Mouse (Mus musculus) kidney, embryonic 16.5 days (tissue): ENCODE measurements around the gene Irf4. TPM values are rescaled to one million over a fixed set of nuclear protein-coding genes. Genes with fewer than 3 reads are reported as not detected.

ENCODE experiments used
- ATAC-seq: fragments of 200-750 bp; cut with Nextera tagmentation; 2 replicates; pipeline ENCODE4 v1.8.0; 2017; ENCODE audit warnings: moderate TSS enrichment; ENCODE audit not compliant: low FRiP score, low TSS enrichment
- H3K27ac ChIP-seq: fragments of 300-500 bp; sonication (generic); 2 replicates; pipeline ENCODE4 v1.5.1; 2014; ENCODE audit warnings: low read length
- H3K27me3 ChIP-seq: fragments of 300-500 bp; sonication (generic); 2 replicates; pipeline ENCODE4 v1.6.1; 2014; ENCODE audit warnings: low read length, control low read depth, mixed read lengths; ENCODE audit not compliant: insufficient read depth
- H3K36me3 ChIP-seq: fragments of 300-500 bp; sonication (generic); 2 replicates; pipeline ENCODE4 v1.6.1; 2014; ENCODE audit warnings: low read length, control low read depth, mixed read lengths; ENCODE audit not compliant: insufficient read depth
- H3K4me1 ChIP-seq: fragments of 300-500 bp; sonication (generic); 2 replicates; pipeline ENCODE4 v1.6.1; 2014; ENCODE audit warnings: low read length, control low read depth, mixed read lengths; ENCODE audit not compliant: insufficient read depth
- H3K4me2 ChIP-seq: fragments of 300-500 bp; sonication (generic); replicated peaks from 2 replicates; pipeline ENCODE4 v1.6.1; 2014; ENCODE audit warnings: low read depth, low read length
- H3K4me3 ChIP-seq: fragments of 300-500 bp; sonication (generic); 2 replicates; pipeline ENCODE4 v1.5.1; 2014; ENCODE audit warnings: mild to moderate bottlenecking, low read length
- H3K9ac ChIP-seq: fragments of 300-500 bp; sonication (generic); replicated peaks from 2 replicates; pipeline ENCODE4 v1.6.1; 2014; ENCODE audit warnings: low read length
- H3K9me3 ChIP-seq: fragments of 300-500 bp; sonication (generic); 2 replicates; pipeline ENCODE4 v1.6.1; 2016; ENCODE audit warnings: low read length, control low read depth
- WGBS: fragments of 180-500 bp; shearing (Covaris S2); extraction: QIAGEN DNeasy Blood & Tissue Kit; methylation state at CpG from one replicate; pipeline ENCODE4 v1.1.7; 2014; 5-methylcytosine and 5-hydroxymethylcytosine counted together
- polyA plus RNA-seq: library from polyadenylated mRNA; unstranded; fragments of >200 nt; fragmentation: Nextera tagmentation; extraction: Ambion mirVana; gene quantifications from 2 replicates; pipeline ENCODE4 v1.2.1, GENCODE M21; 2015

Irf4 gene
- polyA plus RNA-seq, 1 experiment from 2014 or later = 0.15 TPM

DNA sequence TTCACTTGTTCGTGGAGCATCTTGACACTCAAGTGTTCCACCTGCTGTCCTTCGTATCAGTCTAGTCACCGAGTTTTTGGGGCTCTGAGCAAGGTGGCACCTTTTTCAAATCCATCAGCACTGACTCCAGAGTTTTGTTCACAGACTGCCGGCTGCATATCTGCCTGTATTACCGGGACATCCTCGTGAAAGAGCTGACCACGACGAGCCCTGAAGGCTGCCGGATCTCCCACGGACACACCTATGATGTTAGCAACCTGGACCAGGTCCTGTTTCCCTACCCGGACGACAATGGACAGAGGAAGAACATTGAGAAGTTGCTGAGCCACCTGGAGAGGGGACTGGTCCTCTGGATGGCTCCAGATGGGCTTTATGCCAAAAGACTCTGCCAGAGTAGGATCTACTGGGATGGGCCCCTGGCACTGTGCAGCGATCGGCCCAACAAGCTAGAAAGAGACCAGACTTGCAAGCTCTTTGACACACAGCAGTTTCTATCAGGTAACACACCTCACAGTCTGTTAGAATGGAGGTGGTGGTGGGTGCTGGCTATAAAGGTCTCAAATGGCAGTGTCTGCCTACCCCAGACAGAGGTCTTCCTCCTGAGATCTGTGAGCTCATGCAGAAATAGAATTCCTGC is 8.4 kb downstream of the Irf4 start:
- 86% methylated on average over 14 of the region's 14 CpGs for WGBS
- Histone ChIP-seq H3K9me3 (no peaks in the 10 kb centered on the region), H3K9ac (no peak overlapping the region)

GRCm38 (mm10) chr13:30758789-30759381 is 9.9 kb downstream of the Irf4 start:
- WGBS = 59% methylated on average over 11 of the region's 11 CpGs
- Histone ChIP-seq H3K27ac (no peak overlapping the region), H3K4me3 (no peak overlapping the region), H3K36me3 (no peaks in the 10 kb centered on the region), H3K4me2 (no peak overlapping the region), H3K9me3 (no peaks in the 10 kb centered on the region), H3K4me1 (no peaks in the 10 kb centered on the region), H3K27me3 (no peaks in the 10 kb centered on the region), H3K9ac (no peak overlapping the region)
- ATAC-seq = no peak

More for the DNA sequence above, 8.4 kb downstream of the Irf4 start:
- Histone ChIP-seq H3K27ac (no peak overlapping the region), H3K36me3 (no peaks in the 10 kb centered on the region), H3K4me2 (no peak overlapping the region), H3K4me1 (no peaks in the 10 kb centered on the region), H3K4me3 (no peak overlapping the region), H3K27me3 (peaks cover 5% of the 10 kb centered on the region; the same call in 1 of the 2 replicates)
- ATAC-seq = no peak

- H3K27me3 ChIP-seq = no peaks in the 10 kb centered on the region
- H3K27ac ChIP-seq = no peak overlapping the region
- no peaks in the 10 kb centered on the region for H3K4me1 ChIP-seq
- no peak overlapping the region for H3K9ac ChIP-seq
- no peak for ATAC-seq
- H3K4me3 ChIP-seq = no peak overlapping the region
- no peaks in the 10 kb centered on the region for H3K36me3 ChIP-seq
- 66% methylated on average over 3 of the region's 3 CpGs for WGBS
- no peaks in the 10 kb centered on the region for H3K9me3 ChIP-seq
- H3K4me2 ChIP-seq = no peak overlapping the region
These were observed 11.5 kb downstream of the Irf4 start for GRCm38 (mm10) chr13:30760374-30761090.

- no peaks in the 10 kb centered on the region for H3K27me3 ChIP-seq
- H3K4me2 ChIP-seq = no peak overlapping the region
- no peak for ATAC-seq
- H3K27ac ChIP-seq = no peak overlapping the region
- H3K36me3 ChIP-seq = no peaks in the 10 kb centered on the region
- no peaks in the 10 kb centered on the region for H3K9me3 ChIP-seq
- H3K9ac ChIP-seq = no peak overlapping the region
- 79% methylated on average over 8 of the region's 8 CpGs for WGBS
- H3K4me3 ChIP-seq = no peak overlapping the region
- no peaks in the 10 kb centered on the region for H3K4me1 ChIP-seq
These were observed 12.2 kb downstream of the Irf4 start for GRCm38 (mm10) chr13:30761151-30761631.

DNA sequence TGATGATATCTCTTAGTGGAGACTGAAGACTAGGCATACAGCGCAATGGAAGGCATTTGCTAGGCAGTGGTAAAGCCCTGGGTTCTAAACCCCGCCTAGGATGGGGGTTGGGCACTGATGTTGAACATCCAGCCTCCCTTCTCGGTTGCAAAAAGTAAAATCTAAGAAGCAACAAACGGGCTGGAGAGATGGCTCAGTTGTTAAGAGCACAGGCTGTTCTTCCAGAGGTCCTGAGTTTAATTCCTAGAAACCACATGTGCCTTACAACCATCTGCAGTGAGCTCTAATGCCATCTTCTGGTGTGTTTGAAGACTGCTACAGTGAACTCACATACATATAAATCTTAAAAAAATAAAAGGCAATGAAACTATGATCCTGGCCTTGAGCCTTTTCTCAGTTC is 13.2 kb downstream of the Irf4 start:
- no peaks in the 10 kb centered on the region for H3K27me3 ChIP-seq

GRCm38 (mm10) chr13:30764014-30764740 is 15.2 kb downstream of the Irf4 start:
- H3K4me2 ChIP-seq = no peak overlapping the region
- H3K9ac ChIP-seq = no peak overlapping the region
- no peaks in the 10 kb centered on the region for H3K4me1 ChIP-seq
- H3K9me3 ChIP-seq = no peaks in the 10 kb centered on the region
- H3K27ac ChIP-seq = no peak overlapping the region
- 79% methylated on average over 8 of the region's 8 CpGs for WGBS
- no peaks in the 10 kb centered on the region for H3K27me3 ChIP-seq
- H3K36me3 ChIP-seq = no peaks in the 10 kb centered on the region
- no peak overlapping the region for H3K4me3 ChIP-seq
- no peak for ATAC-seq

More for the DNA sequence above, 13.2 kb downstream of the Irf4 start:
- Histone ChIP-seq H3K4me2 (no peak overlapping the region), H3K4me3 (no peak overlapping the region), H3K9ac (no peak overlapping the region), H3K4me1 (no peaks in the 10 kb centered on the region), H3K27ac (no peak overlapping the region), H3K9me3 (no peaks in the 10 kb centered on the region), H3K36me3 (no peaks in the 10 kb centered on the region)
- ATAC-seq = no peak
- 78% methylated on average over 4 of the region's 4 CpGs for WGBS

DNA sequence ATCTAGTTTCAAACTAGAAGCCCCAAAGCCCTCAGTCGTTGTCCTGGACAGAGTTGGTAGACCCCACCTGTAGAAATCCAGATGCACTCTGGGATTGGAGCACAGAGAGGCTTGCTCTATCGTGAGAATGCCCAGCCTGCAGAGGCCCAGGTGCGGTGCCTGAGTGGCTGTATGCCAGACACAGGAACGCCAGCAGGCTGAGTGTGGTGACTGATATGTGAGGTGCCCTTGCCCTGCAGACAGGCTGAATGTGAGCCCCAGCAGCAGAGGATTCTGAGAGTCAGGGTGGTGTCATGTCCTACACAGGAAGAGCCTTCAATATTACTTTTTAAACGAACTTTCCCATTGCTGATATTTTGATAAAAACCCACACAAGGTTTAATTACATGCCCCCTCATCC is 16.9 kb downstream of the Irf4 start:
- H3K9ac ChIP-seq = no peak overlapping the region
- 75% methylated on average over 5 of the region's 5 CpGs for WGBS

GRCm38 (mm10) chr13:30766636-30767476 is 17.8 kb downstream of the Irf4 start:
- H3K9ac ChIP-seq = no peak overlapping the region
- H3K27ac ChIP-seq = no peak overlapping the region
- H3K9me3 ChIP-seq = no peaks in the 10 kb centered on the region
- 86% methylated on average over 5 of the region's 5 CpGs for WGBS
- H3K4me1 ChIP-seq = no peaks in the 10 kb centered on the region
- H3K4me3 ChIP-seq = no peak overlapping the region
- ATAC-seq = no peak
- H3K4me2 ChIP-seq = no peak overlapping the region
- no peaks in the 10 kb centered on the region for H3K36me3 ChIP-seq
- H3K27me3 ChIP-seq = no peaks in the 10 kb centered on the region

More for the DNA sequence above, 16.9 kb downstream of the Irf4 start:
- no peak overlapping the region for H3K4me2 ChIP-seq
- H3K4me3 ChIP-seq = no peak overlapping the region
- H3K27ac ChIP-seq = no peak overlapping the region
- ATAC-seq = no peak
- no peaks in the 10 kb centered on the region for H3K36me3 ChIP-seq
- H3K9me3 ChIP-seq = no peaks in the 10 kb centered on the region
- H3K27me3 ChIP-seq = no peaks in the 10 kb centered on the region
- no peaks in the 10 kb centered on the region for H3K4me1 ChIP-seq

GRCm38 (mm10) chr13:30767477-30768127 is 18.6 kb downstream of the Irf4 start:
- ATAC-seq = no peak
- 84% methylated on average over 6 of the region's 6 CpGs for WGBS

More at GRCm38 (mm10) chr13:30767477-30768127, 18.6 kb downstream of the Irf4 start:
- Histone ChIP-seq H3K9me3 (no peaks in the 10 kb centered on the region), H3K27ac (no peak overlapping the region), H3K4me2 (no peak overlapping the region), H3K36me3 (no peaks in the 10 kb centered on the region), H3K27me3 (no peaks in the 10 kb centered on the region), H3K4me3 (no peak overlapping the region), H3K4me1 (no peaks in the 10 kb centered on the region), H3K9ac (no peak overlapping the region)
